Mouse (Mus musculus) midbrain, embryonic 14.5 days (tissue): ENCODE measurements around the gene Nrp1. TPM values are rescaled to one million over a fixed set of nuclear protein-coding genes. Genes with fewer than 3 reads are reported as not detected.

Source experiments
- ATAC-seq: fragments of 200-750 bp; cut with Nextera tagmentation; 2 replicates; pipeline ENCODE4 v1.8.0; 2017; ENCODE audit warnings: moderate number of reproducible peaks, moderate library complexity; ENCODE audit not compliant: low FRiP score, low TSS enrichment
- DNase-seq: peaks from one replicate; pipeline ENCODE4 v3.0.0-alpha.2; 2015
- H3K27ac ChIP-seq: fragments of 300-500 bp; sonication (generic); replicated peaks from 2 replicates; pipeline ENCODE4 v1.5.1; 2014; ENCODE audit warnings: mild to moderate bottlenecking, low read depth, low read length, moderate library complexity
- H3K27me3 ChIP-seq: fragments of 300-500 bp; sonication (generic); 2 replicates; pipeline ENCODE4 v1.6.1; 2014; ENCODE audit warnings: low read length, control low read depth, mixed read lengths; ENCODE audit not compliant: control insufficient read depth, insufficient read depth
- H3K36me3 ChIP-seq: fragments of 300-500 bp; sonication (generic); 2 replicates; pipeline ENCODE4 v1.6.1; 2014; ENCODE audit warnings: low read length, control low read depth; ENCODE audit not compliant: control insufficient read depth, insufficient read depth
- H3K4me1 ChIP-seq: fragments of 300-500 bp; sonication (generic); 2 replicates; pipeline ENCODE4 v1.6.1; 2014; ENCODE audit warnings: mild to moderate bottlenecking, antibody characterized with exemption, low read length, control low read depth; ENCODE audit not compliant: control insufficient read depth, insufficient read depth
- H3K4me2 ChIP-seq: fragments of 300-500 bp; sonication (generic); 2 replicates; pipeline ENCODE4 v1.6.1; 2014; ENCODE audit warnings: mild to moderate bottlenecking, low read length, moderate library complexity
- H3K4me3 ChIP-seq: fragments of 300-500 bp; sonication (generic); replicated peaks from 2 replicates; pipeline ENCODE4 v1.5.1; 2014; ENCODE audit warnings: low read depth, low read length
- H3K9ac ChIP-seq: fragments of 300-500 bp; sonication (generic); replicated peaks from 2 replicates; pipeline ENCODE4 v1.6.1; 2014; ENCODE audit warnings: mild to moderate bottlenecking, low read length, moderate library complexity
- H3K9me3 ChIP-seq: fragments of 300-500 bp; sonication (generic); 2 replicates; pipeline ENCODE4 v1.6.1; 2016; ENCODE audit warnings: low read length, control low read depth, mixed read lengths; ENCODE audit not compliant: control insufficient read depth
- WGBS: fragments of 180-500 bp; shearing (Covaris S2); extraction: QIAGEN DNeasy Blood & Tissue Kit; methylation state at CpG from one replicate; pipeline ENCODE4 v1.1.7; 2014; 5-methylcytosine and 5-hydroxymethylcytosine counted together
- polyA plus RNA-seq: library from polyadenylated mRNA; unstranded; fragments of >200 nt; fragmentation: Nextera tagmentation; extraction: Ambion mirVana; gene quantifications from 2 replicates; pipeline ENCODE4 v1.2.1, GENCODE M21; 2014

Gene Nrp1
- polyA plus RNA-seq, 1 experiment from 2014 or later: 61.7 TPM

GRCm38 (mm10) chr8:128441407-128441806 is 83.0 kb downstream of the Nrp1 start:
- H3K27ac ChIP-seq: no peak overlapping the region
- peaks cover 5% of the 10 kb centered on the region for H3K4me1 ChIP-seq
- 82% methylated on average over 1 of the region's 1 CpGs for WGBS
- no peak overlapping the region for H3K4me2 ChIP-seq
- ATAC-seq (no peak), DNase-seq (no peak)
- no peaks in the 10 kb centered on the region for H3K9me3 ChIP-seq
- no peaks in the 10 kb centered on the region for H3K27me3 ChIP-seq
- H3K4me3 ChIP-seq: no peak overlapping the region
- H3K9ac ChIP-seq: no peak overlapping the region
- 0 out of 2 replicates have a peak, but pooled peaks cover 2% of the 10 kb centered on the region for H3K36me3 ChIP-seq

GRCm38 (mm10) chr8:128445596-128445995 is 87.2 kb downstream of the Nrp1 start:
- WGBS: 24% methylated on average over 4 of the region's 4 CpGs
- ATAC-seq (no peak), DNase-seq (no peak)
- no peak overlapping the region for H3K27ac ChIP-seq
- H3K27me3 ChIP-seq: no peaks in the 10 kb centered on the region
- no peak overlapping the region for H3K4me3 ChIP-seq
- 0 out of 2 replicates have a peak, but pooled peaks cover 6% of the 10 kb centered on the region for H3K36me3 ChIP-seq
- H3K9me3 ChIP-seq: no peaks in the 10 kb centered on the region
- H3K4me1 ChIP-seq: peaks cover 4% of the 10 kb centered on the region; the same call in 1 of the 2 replicates
- no peak overlapping the region for H3K9ac ChIP-seq
- H3K4me2 ChIP-seq: no peak overlapping the region

GRCm38 (mm10) chr8:128446636-128447035 is 88.2 kb downstream of the Nrp1 start:
- no peak overlapping the region for H3K9ac ChIP-seq
- DNase-seq (no peak), ATAC-seq (no peak)
- H3K36me3 ChIP-seq: 0 out of 2 replicates have a peak, but pooled peaks cover 6% of the 10 kb centered on the region
- H3K4me2 ChIP-seq: no peak overlapping the region
- H3K4me1 ChIP-seq: peaks cover 8% of the 10 kb centered on the region; the same call in 1 of the 2 replicates
- no peaks in the 10 kb centered on the region for H3K27me3 ChIP-seq
- no peaks in the 10 kb centered on the region for H3K9me3 ChIP-seq
- no peak overlapping the region for H3K27ac ChIP-seq
- H3K4me3 ChIP-seq: no peak overlapping the region
- WGBS: 94% methylated on average over 3 of the region's 3 CpGs

GRCm38 (mm10) chr8:128447320-128447719 is 88.9 kb downstream of the Nrp1 start:
- DNase-seq: no peak
- Histone ChIP-seq H3K4me2 (no peak overlapping the region), H3K36me3 (0 out of 2 replicates have a peak, but pooled peaks cover 6% of the 10 kb centered on the region), H3K27ac (no peak overlapping the region), H3K27me3 (no peaks in the 10 kb centered on the region), H3K9ac (no peak overlapping the region), H3K4me3 (no peak overlapping the region), H3K4me1 (peaks cover 8% of the 10 kb centered on the region; the same call in 1 of the 2 replicates), H3K9me3 (no peaks in the 10 kb centered on the region)
- WGBS: 97% methylated on average over 3 of the region's 3 CpGs
- ATAC-seq: no peak

GRCm38 (mm10) chr8:128450390-128451032 is 92.1 kb downstream of the Nrp1 start:
- 40% methylated on average over 9 of the region's 9 CpGs for WGBS
- ATAC-seq (no peak), DNase-seq (peak; percentile 48)
- Histone ChIP-seq H3K9ac (no peak overlapping the region), H3K27ac (peak overlapping the region; percentile 53), H3K9me3 (no peaks in the 10 kb centered on the region), H3K4me1 (peaks cover 8% of the 10 kb centered on the region; the same call in 1 of the 2 replicates), H3K4me3 (no peak overlapping the region), H3K27me3 (no peaks in the 10 kb centered on the region), H3K4me2 (no peak overlapping the region), H3K36me3 (0 out of 2 replicates have a peak, but pooled peaks cover 6% of the 10 kb centered on the region)

- 67% methylated on average over 1 of the region's 1 CpGs for WGBS
- DNase-seq (no peak), ATAC-seq (no peak)
- Histone ChIP-seq H3K9ac (no peak overlapping the region), H3K9me3 (no peaks in the 10 kb centered on the region), H3K4me3 (no peak overlapping the region), H3K36me3 (0 out of 2 replicates have a peak, but pooled peaks cover 6% of the 10 kb centered on the region), H3K27me3 (no peaks in the 10 kb centered on the region), H3K27ac (peak overlapping the region; percentile 53), H3K4me2 (no peak overlapping the region), H3K4me1 (peaks cover 8% of the 10 kb centered on the region; the same call in 1 of the 2 replicates)
These were observed 92.7 kb downstream of the Nrp1 start for GRCm38 (mm10) chr8:128451121-128451520.

- H3K9me3 ChIP-seq: no peaks in the 10 kb centered on the region
- WGBS: 77% methylated on average over 2 of the region's 2 CpGs
- no peak overlapping the region for H3K4me2 ChIP-seq
- H3K36me3 ChIP-seq: no peaks in the 10 kb centered on the region
- no peaks in the 10 kb centered on the region for H3K27me3 ChIP-seq
- ATAC-seq: no peak
- no peak overlapping the region for H3K27ac ChIP-seq
- peaks cover 8% of the 10 kb centered on the region; the same call in 1 of the 2 replicates for H3K4me1 ChIP-seq
- no peak for DNase-seq
- no peak overlapping the region for H3K4me3 ChIP-seq
- H3K9ac ChIP-seq: no peak overlapping the region
These were observed 95.1 kb downstream of the Nrp1 start for GRCm38 (mm10) chr8:128453471-128453870.

- H3K27me3 ChIP-seq: no peaks in the 10 kb centered on the region
- no peak overlapping the region for H3K27ac ChIP-seq
- H3K4me2 ChIP-seq: no peak overlapping the region
- peaks cover 8% of the 10 kb centered on the region; the same call in 1 of the 2 replicates for H3K4me1 ChIP-seq
- H3K4me3 ChIP-seq: no peak overlapping the region
- H3K36me3 ChIP-seq: no peaks in the 10 kb centered on the region
- WGBS: 83% methylated on average over 3 of the region's 3 CpGs
- H3K9ac ChIP-seq: no peak overlapping the region
- DNase-seq (no peak), ATAC-seq (no peak)
- no peaks in the 10 kb centered on the region for H3K9me3 ChIP-seq
These were observed 95.6 kb downstream of the Nrp1 start for GRCm38 (mm10) chr8:128454026-128454425.

GRCm38 (mm10) chr8:128457277-128457676 is 98.9 kb downstream of the Nrp1 start:
- H3K9me3 ChIP-seq: no peaks in the 10 kb centered on the region
- WGBS: 90% methylated on average over 2 of the region's 2 CpGs
- H3K9ac ChIP-seq: no peak overlapping the region
- no peak overlapping the region for H3K4me2 ChIP-seq
- H3K4me3 ChIP-seq: no peak overlapping the region
- no peak for ATAC-seq
- no peak overlapping the region for H3K27ac ChIP-seq
- no peak for DNase-seq
- peaks cover 17% of the 10 kb centered on the region; the same call in 1 of the 2 replicates for H3K36me3 ChIP-seq
- H3K27me3 ChIP-seq: no peaks in the 10 kb centered on the region
- no peaks in the 10 kb centered on the region for H3K4me1 ChIP-seq
